26 mouse cellular contexts compared by ENCODE assay signal in genomic region chr8:80981696-80982095, GRCm38 (mm10). TPM values are rescaled to one million over a fixed set of nuclear protein-coding genes. Genes with fewer than 3 reads are reported as not detected.
DNase-seq lines count a peak whose midpoint lies in the region; ATAC-seq and TF ChIP-seq lines count a peak whose summit lies in the region.
"Had no signal": no experiment of that assay in that cellular context is flagged by ENCODE, and none has a peak within 500 bp of the region (broad histone marks: within the 10 kb centered on the region; RNA-seq: fewer than 3 reads in every experiment).

No protein-coding gene starts in this region.

- H3K4me3 ChIP-seq in layer of hippocampus, adult 2 months: no peak overlapping the region
- H3K4me3 ChIP-seq: forebrain, embryonic 10.5 days; heart, embryonic 12.5 days; hindbrain, embryonic 12.5 days; kidney, embryonic 15.5 days; left cerebral cortex, adult 2 months; neural tube, embryonic 15.5 days had no signal

- no peak for DNase-seq in layer of hippocampus, adult 2 months (ENCODE audit: low spot score in 2 of 2)
- DNase-seq in layer of hippocampus, postnatal 10 days (ENCODE audit: low spot score in 2 of 2): no peak
- DNase-seq in B cell, adult 2 months: peak; percentile 80 to 86
- peak; percentile 38 to 66 for DNase-seq in spleen, postnatal 4 days (ENCODE audit: low spot score in 2 of 2)
- no peak for DNase-seq in adrenal gland, adult 18-20 months (ENCODE audit: low spot score in 2 of 2)
- DNase-seq: adrenal gland, postnatal 36 days; cerebellum, adult 11 months; cerebellum, adult 9-11 months; gastrocnemius, postnatal 10 days; heart, postnatal 14 days; layer of hippocampus, adult 9-11 months; lung, adult 18-20 months; lung, postnatal 4 days; right cerebral cortex, postnatal 14 days; thymus, adult 2 months had no signal

- H3K27ac ChIP-seq in layer of hippocampus, adult 2 months: 0 out of 2 replicates have a peak overlapping the region, but pooled peaks have one; percentile 8
- H3K27ac ChIP-seq: forebrain, embryonic 10.5 days; hindbrain, embryonic 12.5 days; kidney, embryonic 15.5 days; left cerebral cortex, adult 2 months; neural tube, embryonic 15.5 days; stomach, postnatal 0 days had no signal

- ATAC-seq in megakaryocyte progenitor cell, adult 5-6 weeks (replicated peaks; ENCODE audit: poor library complexity): peak; percentile 38; the same call in 1 of the 2 replicates
- no peak for ATAC-seq in megakaryocyte-erythroid progenitor cell, adult 5-6 weeks (replicated peaks; ENCODE audit: low FRiP score, low TSS enrichment, poor library complexity, severe bottlenecking)
- ATAC-seq: forebrain, embryonic 16.5 days; intestine, postnatal 0 days had no signal

- no peak for TF ChIP-seq CTCF in layer of hippocampus, adult 2 months (conservative IDR thresholded peaks at IDR 0.05)

RNA-seq across cellular contexts. Expression of gene Usp38, which starts 33.0 kb away (rescaled TPM):
- total RNA-seq in layer of hippocampus, adult 2 months (2021): 10 to 100 TPM; 23.3 to 26.0 TPM
- 10 to 100 TPM; 26.1 to 26.5 TPM for total RNA-seq in layer of hippocampus, postnatal 10 days (2021)
- total RNA-seq in megakaryocyte progenitor cell, adult 5-6 weeks (2015): 33.6 and 34.4 TPM in 2 replicates
- 28.3 and 31.6 TPM in 2 replicates for total RNA-seq in megakaryocyte progenitor cell, adult 5-6 weeks (2017)
- 23.1 and 31.0 TPM in 2 replicates for total RNA-seq in megakaryocyte-erythroid progenitor cell, adult 5-6 weeks (2014; fragmentation: Nextera tagmentation)
- 34.8 and 37.5 TPM in 2 replicates for total RNA-seq in megakaryocyte-erythroid progenitor cell, adult 5-6 weeks (2017)
- 10 to 100 TPM; 23.2 to 25.1 TPM for total RNA-seq in adrenal gland, adult 18-20 months (2021)

Comparison
In these comparisons a context has a peak if more than half of its experiments do, and no peak if none do; other contexts are left out.
1. DNase-seq: peak in B cell, adult 2 months (2 of 2) and spleen, postnatal 4 days (2 of 2); none in layer of hippocampus, adult 2 months (0 of 2), layer of hippocampus, postnatal 10 days (0 of 2) and adrenal gland, adult 18-20 months (0 of 2).